Mouse (Mus musculus): Measurements from ENCODE around the gene Myh4. TPM values are rescaled to one million over a fixed set of nuclear protein-coding genes. Genes with fewer than 3 reads are reported as not detected.

The Myh4 gene
- total and polyA plus RNA-seq, 3 experiments, result 0.04 TPM; not detected in 2

DNA sequence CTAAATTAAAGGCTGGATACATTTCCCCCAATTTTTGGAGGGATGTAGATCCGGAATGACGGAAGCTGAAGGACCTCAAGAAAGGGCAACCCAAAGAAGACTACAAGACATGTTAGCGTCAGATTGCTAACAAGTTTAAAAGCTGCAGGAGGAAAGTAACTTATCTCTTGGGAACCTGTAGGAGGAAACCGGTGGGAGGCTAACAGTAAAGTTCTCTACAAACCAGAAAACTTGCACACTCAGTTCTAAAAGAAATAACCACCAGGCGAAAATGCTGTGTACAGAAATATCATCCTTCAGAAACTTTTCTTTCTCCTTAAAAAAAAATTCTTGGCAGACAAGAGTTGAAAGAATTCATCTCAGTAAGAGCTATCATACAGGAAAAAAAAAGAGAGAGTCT is 8.7 kb upstream of the Myh4 start:
- dilution Hi-C loops (cut with MboI; ENCODE audit: extremely low pct_ligation_motif_present, extremely low pct_unique_long_range_greater_than_20kb, low sequenced_read_pairs) (no loop called here), in situ Hi-C loops (cut with MboI; ENCODE audit: low pct_ligation_motif_present, low pct_unique_long_range_greater_than_20kb, low sequenced_read_pairs) (loop anchor here (10.0 kb wide), 1 partner anchor 64 kb away; no protein-coding TSS in a partner anchor)
- H3K27me3 ChIP-seq (replicated peaks), result no peaks in the 10 kb centered on the region

DNA sequence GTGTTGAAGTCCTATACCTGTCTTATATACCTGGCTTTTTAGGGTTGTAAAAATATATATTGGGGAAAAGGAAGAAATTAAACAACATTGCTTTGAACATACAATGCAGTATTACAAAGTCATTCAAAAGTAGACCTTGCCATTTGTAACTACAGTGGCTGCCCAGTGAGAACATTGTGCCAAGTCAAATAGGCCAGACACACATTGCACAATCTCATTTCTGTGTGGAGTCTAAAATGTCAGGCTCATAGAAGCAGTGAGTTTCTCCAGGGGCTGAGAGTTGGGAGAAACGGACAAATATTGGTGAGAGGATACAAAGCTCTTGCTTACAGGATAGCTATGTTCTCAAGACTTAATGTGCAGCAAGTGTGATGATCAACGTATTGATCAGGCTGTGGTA is 7.9 kb upstream of the Myh4 start:
- in situ Hi-C loops (cut with MboI; ENCODE audit: low pct_ligation_motif_present, low pct_unique_long_range_greater_than_20kb, low sequenced_read_pairs) (loop anchor here (5.0 to 10.0 kb wide), 2 partner anchors 65 to 118 kb away; no protein-coding TSS in a partner anchor), dilution Hi-C loops (cut with MboI; ENCODE audit: extremely low pct_ligation_motif_present, extremely low pct_unique_long_range_greater_than_20kb, low sequenced_read_pairs) (no loop called here)
- no peak for DNase-seq (ENCODE audit: extremely low read depth)
- no peak overlapping the region for H3K27ac ChIP-seq (ENCODE audit: insufficient read depth, low read depth)
- no peak overlapping the region for H3K4me2 ChIP-seq (ENCODE audit: insufficient read depth, low read depth, poor library complexity, severe bottlenecking)
- peaks cover 5% of the 10 kb centered on the region for H3K9me3 ChIP-seq (replicated peaks; ENCODE audit: low read length)
- H3K4me1 ChIP-seq (ENCODE audit: control insufficient read depth in 1 of 2, insufficient read depth in 2 of 2), result peaks cover 4 to 21% of the 10 kb centered on the region in 2 experiments; a peak in 3 of 4 replicates
- H3K4me3 ChIP-seq (replicated peaks in 1 of 3; ENCODE audit: low read depth in 2 of 3, low read length in 2 of 3, poor library complexity in 1 of 3), result no peak overlapping the region
- H3K36me3 ChIP-seq (replicated peaks in 1 of 2; ENCODE audit: control insufficient read depth in 1 of 2, insufficient read depth in 1 of 2, low read length in 1 of 2), result no peaks in the 10 kb centered on the region
- no peak overlapping the region for H3K9ac ChIP-seq (ENCODE audit: insufficient read depth, low read depth)
- H3K27me3 ChIP-seq (replicated peaks), result no peaks in the 10 kb centered on the region
- no peak for TF ChIP-seq HCFC1 (IDR thresholded peaks at IDR 0.05; ENCODE audit: low read depth, low read length)
- TF ChIP-seq PAX5 (IDR thresholded peaks at IDR 0.05; ENCODE audit: low read length), result no peak
- TF ChIP-seq CHD1 (IDR thresholded peaks at IDR 0.05; ENCODE audit: low read depth, low read length), result no peak
- TF ChIP-seq ZNF384 (IDR thresholded peaks at IDR 0.05; ENCODE audit: low read depth, low read length), result no peak
- TF ChIP-seq MAZ (IDR thresholded peaks at IDR 0.05; ENCODE audit: low read depth, low read length), result no peak
- no peak for TF ChIP-seq CTCF (conservative IDR thresholded peaks at IDR 0.05 in 1 of 2, IDR thresholded peaks at IDR 0.05 in 1 of 2; ENCODE audit: low read depth in 2 of 2, low read length in 2 of 2)
- TF ChIP-seq ZC3H11A (IDR thresholded peaks at IDR 0.05; ENCODE audit: low read depth, low read length), result no peak
- no peak for TF ChIP-seq USF1 (IDR thresholded peaks at IDR 0.05; ENCODE audit: low read depth, low read length)
- TF ChIP-seq RAD21 (IDR thresholded peaks at IDR 0.05; ENCODE audit: low read depth, low read length), result no peak
- no peak for TF ChIP-seq CHD2 (IDR thresholded peaks at IDR 0.05; ENCODE audit: low read length)
- TF ChIP-seq MAX (IDR thresholded peaks at IDR 0.05; ENCODE audit: low read length), result no peak
- TF ChIP-seq ZKSCAN1 (IDR thresholded peaks at IDR 0.05; ENCODE audit: borderline replicate concordance, low read depth, low read length), result no peak
- no peak for TF ChIP-seq ELF1 (IDR thresholded peaks at IDR 0.05; ENCODE audit: low read depth, low read length)
- no peak for TF ChIP-seq KAT2A (IDR thresholded peaks at IDR 0.05; ENCODE audit: insufficient replicate concordance, low read length)
- TF ChIP-seq ETS1 (conservative IDR thresholded peaks at IDR 0.05; ENCODE audit: low read depth, low read length), result no peak
- no peak for TF ChIP-seq SIN3A (IDR thresholded peaks at IDR 0.05; ENCODE audit: low read length)
- TF ChIP-seq MXI1 (IDR thresholded peaks at IDR 0.05; ENCODE audit: low read depth, low read length), result no peak
- no peak for TF ChIP-seq IRF4 (IDR thresholded peaks at IDR 0.05; ENCODE audit: low read depth, low read length)
- H3K79me2 ChIP-seq (replicated peaks; ENCODE audit: control insufficient read depth, extremely low read depth, insufficient read depth, poor library complexity, severe bottlenecking), result no peaks in the 10 kb centered on the region

More for the DNA sequence above, 8.7 kb upstream of the Myh4 start:
- H3K9me3 ChIP-seq (replicated peaks; ENCODE audit: low read length), result peaks cover 5% of the 10 kb centered on the region
- TF ChIP-seq CTCF (conservative IDR thresholded peaks at IDR 0.05 in 1 of 2, IDR thresholded peaks at IDR 0.05 in 1 of 2; ENCODE audit: low read depth in 2 of 2, low read length in 2 of 2) (no peak), ELF1 (IDR thresholded peaks at IDR 0.05; ENCODE audit: low read depth, low read length) (no peak), SIN3A (IDR thresholded peaks at IDR 0.05; ENCODE audit: low read length) (no peak), MXI1 (IDR thresholded peaks at IDR 0.05; ENCODE audit: low read depth, low read length) (no peak), POLR2A (IDR thresholded peaks at IDR 0.05; ENCODE audit: low read depth, low read length) (no peak), MAFK (IDR thresholded peaks at IDR 0.05; ENCODE audit: insufficient replicate concordance, low read length) (no peak), MYC (IDR thresholded peaks at IDR 0.05; ENCODE audit: low read depth, low read length) (no peak), RCOR1 (conservative IDR thresholded peaks at IDR 0.05; ENCODE audit: low read depth, low read length) (no peak)
- no peak overlapping the region for H3K4me2 ChIP-seq (ENCODE audit: insufficient read depth, low read depth, poor library complexity, severe bottlenecking)
- H3K4me1 ChIP-seq (ENCODE audit: control insufficient read depth in 1 of 2, insufficient read depth in 2 of 2), result peaks cover 4 to 21% of the 10 kb centered on the region in 2 experiments; a peak in 3 of 4 replicates
- no peaks in the 10 kb centered on the region for H3K36me3 ChIP-seq (replicated peaks in 1 of 2; ENCODE audit: control insufficient read depth in 1 of 2, insufficient read depth in 1 of 2, low read length in 1 of 2)
- H3K27ac ChIP-seq (ENCODE audit: insufficient read depth, low read depth), result no peak overlapping the region
- DNase-seq (ENCODE audit: extremely low read depth), result no peak
- H3K4me3 ChIP-seq (replicated peaks in 1 of 3; ENCODE audit: low read depth in 2 of 3, low read length in 2 of 3, poor library complexity in 1 of 3), result no peak overlapping the region
- no peaks in the 10 kb centered on the region for H3K79me2 ChIP-seq (replicated peaks; ENCODE audit: control insufficient read depth, extremely low read depth, insufficient read depth, poor library complexity, severe bottlenecking)
- no peak overlapping the region for H3K9ac ChIP-seq (ENCODE audit: insufficient read depth, low read depth)
